Mouse (Mus musculus) midbrain, postnatal 0 days (tissue): ENCODE measurements at regions not wholly inside any gene's neighbourhood (a gene's known extent, or its start where the extent isn't known, plus 50 kb on each side); places are given as distances from the start of the nearest gene placed in this dataset.

Experiments used
- ATAC-seq: fragments of 200-750 bp; cut with Nextera tagmentation; 2 replicates; pipeline ENCODE4 v1.8.0; 2017; ENCODE audit warnings: moderate number of reproducible peaks, mild to moderate bottlenecking, moderate TSS enrichment, moderate library complexity; ENCODE audit not compliant: low FRiP score
- DNase-seq: peaks from one replicate; pipeline ENCODE4 v3.0.0-alpha.2; 2015; ENCODE audit warnings: low spot score
- H3K27ac ChIP-seq: fragments of 300-500 bp; sonication (generic); 2 replicates; pipeline ENCODE4 v1.5.1; 2014; ENCODE audit warnings: low read depth, mild to moderate bottlenecking, low read length, mixed read lengths
- H3K27me3 ChIP-seq: fragments of 300-500 bp; sonication (generic); 2 replicates; pipeline ENCODE4 v1.6.1; 2014; ENCODE audit warnings: low read length, control low read depth, mixed read lengths; ENCODE audit not compliant: insufficient read depth
- H3K36me3 ChIP-seq: fragments of 300-500 bp; sonication (generic); 2 replicates; pipeline ENCODE4 v1.6.1; 2014; ENCODE audit warnings: low read length, control low read depth, mixed read lengths; ENCODE audit not compliant: insufficient read depth
- H3K4me1 ChIP-seq: fragments of 300-500 bp; sonication (generic); 2 replicates; pipeline ENCODE4 v1.6.1; 2014; ENCODE audit warnings: mild to moderate bottlenecking, control low read depth, antibody characterized with exemption, low read length, mixed read lengths; ENCODE audit not compliant: insufficient read depth
- H3K4me2 ChIP-seq: fragments of 300-500 bp; sonication (generic); 2 replicates; pipeline ENCODE4 v1.6.1; 2014; ENCODE audit warnings: low read depth, mild to moderate bottlenecking, low read length, mixed read lengths; ENCODE audit not compliant: poor library complexity, severe bottlenecking
- H3K4me3 ChIP-seq: fragments of 300-500 bp; sonication (generic); 2 replicates; pipeline ENCODE4 v1.5.1; 2014; ENCODE audit warnings: low read depth, mild to moderate bottlenecking, low read length, moderate library complexity
- H3K9ac ChIP-seq: fragments of 300-500 bp; sonication (generic); replicated peaks from 2 replicates; pipeline ENCODE4 v1.6.1; 2014; ENCODE audit warnings: mild to moderate bottlenecking, low read length, moderate library complexity, mixed read lengths; ENCODE audit not compliant: poor library complexity, severe bottlenecking
- H3K9me3 ChIP-seq: fragments of 300-500 bp; sonication (generic); 2 replicates; pipeline ENCODE4 v1.6.1; 2016; ENCODE audit warnings: low read length, control low read depth
- CTCF ChIP-seq: IDR thresholded peaks from 2 replicates; pipeline ENCODE4 v1.5.1; 2016; ENCODE audit warnings: antibody characterized with exemption, mild to moderate bottlenecking
- WGBS: fragments of 180-500 bp; shearing (Covaris S2); extraction: QIAGEN DNeasy Blood & Tissue Kit; methylation state at CpG from one replicate; pipeline ENCODE4 v1.1.7; 2014; 5-methylcytosine and 5-hydroxymethylcytosine counted together

DNA sequence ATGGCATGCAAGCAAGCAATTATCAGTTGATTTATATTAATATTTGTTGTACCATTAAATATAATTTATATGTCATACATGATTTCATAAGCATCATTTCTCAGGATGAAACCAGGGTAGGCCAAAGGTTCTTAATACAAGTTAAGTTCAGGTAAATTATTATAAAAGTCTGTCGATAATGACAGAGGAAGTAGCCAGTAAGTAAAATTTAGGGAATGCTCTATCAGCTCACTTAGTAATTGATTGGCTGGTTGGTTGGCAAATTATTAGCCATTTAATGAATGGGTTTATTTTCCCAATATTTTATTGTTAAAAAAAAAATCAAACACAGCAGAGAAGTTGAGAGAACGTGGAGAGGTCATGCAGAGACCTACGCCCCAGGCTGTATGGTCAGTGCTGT is 105.8 kb upstream of the Cadm1 start:
- Histone ChIP-seq H3K9ac (no peak overlapping the region), H3K36me3 (no peaks in the 10 kb centered on the region), H3K27ac (no peak overlapping the region), H3K9me3 (no peaks in the 10 kb centered on the region), H3K4me3 (no peak overlapping the region), H3K4me2 (no peak overlapping the region), H3K27me3 (no peaks in the 10 kb centered on the region), H3K4me1 (peaks cover 7% of the 10 kb centered on the region; the same call in 1 of the 2 replicates)
- DNase-seq (no peak), ATAC-seq (no peak)
- 92% methylated on average over 3 of the region's 3 CpGs for WGBS
- TF ChIP-seq CTCF, result no peak

DNA sequence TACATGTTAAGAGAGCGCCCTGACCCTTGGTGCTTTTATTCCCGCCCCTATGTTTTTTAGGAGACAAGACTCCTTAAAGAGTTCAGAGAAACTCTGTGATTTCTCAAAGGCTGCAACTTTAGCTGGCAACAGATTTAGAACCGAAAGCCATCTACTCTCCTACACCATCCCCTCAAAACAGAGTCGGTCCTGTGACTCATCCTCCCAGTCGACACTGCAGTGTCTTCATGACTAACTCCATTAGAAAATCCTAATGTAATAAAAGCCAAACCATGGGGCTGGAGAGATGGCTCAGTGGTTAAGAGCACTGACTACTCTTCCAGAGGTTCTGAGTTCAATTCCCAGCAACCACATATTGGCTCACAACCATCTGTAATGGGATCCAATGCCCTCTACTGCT is 103.3 kb upstream of the Cadm1 start:
- Histone ChIP-seq H3K4me2 (no peak overlapping the region), H3K36me3 (no peaks in the 10 kb centered on the region), H3K27me3 (no peaks in the 10 kb centered on the region), H3K9me3 (no peaks in the 10 kb centered on the region), H3K4me3 (no peak overlapping the region), H3K4me1 (0 out of 2 replicates have a peak, but pooled peaks cover 5% of the 10 kb centered on the region), H3K9ac (no peak overlapping the region), H3K27ac (no peak overlapping the region)
- ATAC-seq (no peak), DNase-seq (no peak)
- TF ChIP-seq CTCF, result no peak
- 95% methylated on average over 5 of the region's 5 CpGs for WGBS

DNA sequence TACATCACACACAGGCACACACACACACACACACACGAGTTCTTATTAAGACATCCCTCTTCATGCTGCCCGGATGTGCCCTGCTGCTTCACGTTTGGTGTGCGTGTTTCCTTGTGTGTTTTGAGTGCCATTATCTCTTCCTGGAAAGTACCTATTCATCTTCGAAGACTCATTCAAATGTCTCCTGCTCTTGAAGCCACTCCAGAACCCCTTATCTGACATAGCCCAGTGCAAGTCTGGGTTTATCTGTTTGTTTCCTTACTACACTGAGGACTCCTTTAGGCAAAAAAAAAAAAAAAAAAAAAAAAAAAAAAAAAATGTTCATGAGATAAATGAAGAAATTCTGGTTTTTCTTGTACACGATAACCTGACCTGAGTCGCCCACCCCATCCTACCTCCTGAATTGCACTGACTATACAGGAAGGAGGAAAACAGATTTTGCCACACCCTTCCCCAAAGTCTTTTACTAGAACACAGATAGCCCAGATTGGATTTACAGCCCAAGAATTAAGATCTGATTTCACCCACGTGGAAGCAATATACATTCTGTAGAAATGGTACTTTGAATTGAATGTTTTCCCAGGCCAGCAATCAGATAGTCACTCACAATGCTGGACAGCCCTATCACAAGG is 101.1 kb upstream of the Cadm1 start:
- no peaks in the 10 kb centered on the region for H3K4me1 ChIP-seq
- no peak for DNase-seq
- no peak for TF ChIP-seq CTCF
- no peak overlapping the region for H3K4me2 ChIP-seq
- no peak for ATAC-seq
- no peak overlapping the region for H3K27ac ChIP-seq
- no peaks in the 10 kb centered on the region for H3K36me3 ChIP-seq
- H3K9me3 ChIP-seq, result no peaks in the 10 kb centered on the region
- H3K4me3 ChIP-seq, result no peak overlapping the region
- H3K9ac ChIP-seq, result no peak overlapping the region
- no peaks in the 10 kb centered on the region for H3K27me3 ChIP-seq
- WGBS, result 83% methylated on average over 8 of the region's 8 CpGs

DNA sequence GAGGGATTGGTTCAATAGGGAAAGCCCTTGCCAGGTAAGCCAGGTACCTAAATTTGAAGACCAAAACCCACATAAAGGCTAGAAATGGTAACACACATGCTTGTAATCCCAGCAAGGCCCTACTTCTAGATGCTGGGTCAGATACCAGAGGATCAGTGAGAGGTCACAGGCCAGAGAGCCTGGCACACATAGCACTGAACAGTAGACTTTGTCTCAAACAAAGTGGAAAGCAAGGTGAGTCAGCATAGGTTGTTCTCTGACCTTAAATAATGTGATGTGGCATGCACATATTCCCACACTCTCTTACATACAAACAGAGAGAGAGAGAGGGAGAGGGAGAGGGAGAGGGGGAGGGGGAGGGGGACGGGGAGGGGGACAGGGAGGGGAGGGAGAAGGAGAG is 100.3 kb upstream of the Cadm1 start:
- no peaks in the 10 kb centered on the region for H3K27me3 ChIP-seq
- H3K36me3 ChIP-seq, result no peaks in the 10 kb centered on the region
- no peaks in the 10 kb centered on the region for H3K9me3 ChIP-seq
- H3K4me3 ChIP-seq, result no peak overlapping the region
- H3K4me1 ChIP-seq, result no peaks in the 10 kb centered on the region
- DNase-seq, result no peak
- WGBS, result no CpG with 5 or more reads among the region's 1 CpGs
- no peak for TF ChIP-seq CTCF
- H3K9ac ChIP-seq, result no peak overlapping the region
- no peak overlapping the region for H3K4me2 ChIP-seq
- no peak overlapping the region for H3K27ac ChIP-seq
- ATAC-seq, result no peak

DNA sequence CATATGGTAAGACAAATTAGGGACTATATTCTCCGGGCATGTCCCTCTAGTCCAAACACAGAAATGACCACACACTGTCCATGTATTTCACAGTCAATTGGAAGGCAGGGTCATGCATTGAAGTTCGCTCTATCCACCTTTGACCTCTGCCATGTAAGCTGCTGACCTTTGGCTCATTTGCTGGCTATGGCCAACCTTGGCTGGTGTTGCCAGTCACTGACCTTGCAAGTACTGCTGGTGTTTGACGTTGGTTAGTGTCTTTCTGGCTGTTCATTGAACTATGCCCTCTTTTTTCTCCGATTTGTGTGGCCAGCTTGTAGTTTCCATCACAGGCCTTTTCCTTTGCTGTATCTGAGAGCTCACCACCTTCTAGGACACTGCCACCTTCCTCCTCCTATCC is 97.3 kb upstream of the Cadm1 start:
- 83% methylated on average over 4 of the region's 4 CpGs for WGBS
- H3K4me3 ChIP-seq, result no peak overlapping the region

DNA sequence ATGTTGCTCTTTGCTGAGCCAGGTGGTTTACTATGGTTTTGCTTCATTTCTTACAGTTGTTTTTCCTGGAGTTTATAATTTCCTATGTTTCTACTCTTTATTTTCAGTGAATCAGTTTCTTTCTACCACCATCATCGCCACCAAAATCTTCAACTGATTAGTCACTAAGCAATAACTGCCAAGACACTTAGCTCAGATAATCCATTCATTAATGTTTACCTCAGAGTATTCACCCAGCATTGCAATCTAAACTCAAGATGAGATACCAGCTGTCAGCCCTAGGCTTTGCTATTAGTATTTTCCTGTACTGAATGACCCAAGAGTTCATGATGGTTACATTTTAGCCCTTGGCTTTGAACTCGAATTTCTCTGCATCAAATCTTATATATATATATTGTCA is 96.8 kb upstream of the Cadm1 start:
- Histone ChIP-seq H3K9ac (no peak overlapping the region), H3K27me3 (no peaks in the 10 kb centered on the region), H3K36me3 (no peaks in the 10 kb centered on the region), H3K4me3 (no peak overlapping the region), H3K4me2 (no peak overlapping the region), H3K4me1 (no peaks in the 10 kb centered on the region; the same call in 1 of the 2 replicates), H3K27ac (no peak overlapping the region), H3K9me3 (no peaks in the 10 kb centered on the region)
- ATAC-seq (no peak), DNase-seq (no peak)
- WGBS, result 82% methylated on average over 2 of the region's 2 CpGs
- no peak for TF ChIP-seq CTCF

More for the DNA sequence above, 97.3 kb upstream of the Cadm1 start:
- Histone ChIP-seq H3K27ac (no peak overlapping the region), H3K4me2 (no peak overlapping the region), H3K9ac (no peak overlapping the region), H3K4me1 (no peaks in the 10 kb centered on the region; the same call in 1 of the 2 replicates), H3K27me3 (no peaks in the 10 kb centered on the region), H3K36me3 (no peaks in the 10 kb centered on the region), H3K9me3 (no peaks in the 10 kb centered on the region)
- ATAC-seq (no peak), DNase-seq (no peak)
- no peak for TF ChIP-seq CTCF
